Mouse (Mus musculus) embryonic stem cell, embryonic (primary cell): Measurements from ENCODE around the gene Bbs4.

Source experiments
- CTCF ChIA-PET, 4 experiments: fragments of 300-600 bp in 2 of 4; fragments of 350-600 bp in 2 of 4; sonication (Branson Sonifier 250); formaldehyde crosslinking; loops; one replicate each; lab custom pipeline; 2022; ENCODE audit warnings: inconsistent platforms in 2 of 4; lab: Charles Lee
- POLR2A ChIA-PET, 4 experiments: fragments of 300-600 bp in 2 of 4; fragments of 350-600 bp in 2 of 4; sonication (Branson Sonifier 250); formaldehyde crosslinking; loops; one replicate each; lab custom pipeline; 2022; ENCODE audit warnings: antibody characterized with exemption in 4 of 4, inconsistent platforms in 1 of 4; lab: Charles Lee

Bbs4 gene

DNA sequence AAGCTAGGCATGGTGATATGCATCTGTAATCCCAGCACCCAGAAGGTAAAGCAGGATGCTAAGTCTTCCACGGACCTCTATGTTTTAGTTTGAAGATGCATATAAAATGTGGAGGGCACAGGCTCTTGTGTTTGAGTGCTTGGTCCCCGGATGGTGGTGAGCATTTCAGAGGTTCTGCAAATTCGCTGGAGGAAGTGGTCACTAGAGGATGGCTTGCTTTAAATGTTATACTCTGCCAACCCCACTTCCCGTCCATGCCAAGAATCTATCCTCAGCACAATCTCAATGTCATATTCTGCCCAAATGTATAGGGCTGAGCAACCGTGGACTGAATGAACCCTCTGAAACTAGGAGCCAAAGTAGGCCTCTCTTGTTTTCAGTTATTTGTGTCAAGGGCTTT is 72.4 kb downstream of the Bbs4 start:
- ChIA-PET CTCF (interaction anchor here (0.7 to 3.0 kb wide), 18 partner anchors 7 to 702 kb away, joined by 3 to 24 read pairs (median 8); partner anchors contain the start of gene Adpgk (in 3 of the 4)), POLR2A (interaction anchor here in 3 of 4 experiments (0.7 to 15.8 kb wide), 16 partner anchors 8 to 699 kb away, joined by 3 to 378 read pairs (median 5); partner anchors contain the start of genes Adpgk (in 3 of the 3), Nptn (in 1 of the 3) and Pkm (in 1 of the 3))

- POLR2A ChIA-PET, result interaction anchor here in 3 of 4 experiments (2.6 to 15.8 kb wide), 3 partner anchors 12 to 13 kb away, joined by 12 to 378 read pairs (median 145); partner anchors contain the start of gene Adpgk (in 3 of the 3)
- CTCF ChIA-PET, result interaction anchor here in 2 of 4 experiments (1.0 to 1.2 kb wide), 3 partner anchors 12 to 23 kb away, joined by 3 to 4 read pairs (median 3); partner anchors contain the start of gene Adpgk (in 1 of the 2)
These were observed 74.6 kb downstream of the Bbs4 start for GRCm38 (mm10) chr9:59278694-59279093.

- POLR2A ChIA-PET, result interaction anchor here in 3 of 4 experiments (0.6 to 15.8 kb wide), 6 partner anchors 12 to 357 kb away, joined by 3 to 378 read pairs (median 18); partner anchors contain the start of gene Adpgk (in 3 of the 3)
- CTCF ChIA-PET, result interaction anchor here in 3 of 4 experiments (0.6 to 1.4 kb wide), 6 partner anchors 12 to 13 kb away, joined by 3 to 5 read pairs (median 4); partner anchors contain the start of gene Adpgk (in 2 of the 3)
These were observed 75.1 kb downstream of the Bbs4 start for GRCm38 (mm10) chr9:59278199-59278598.

- CTCF ChIA-PET, result interaction anchor here (0.6 to 2.4 kb wide), 12 partner anchors 8 to 1728 kb away, joined by 3 to 11 read pairs (median 3); no protein-coding TSS in a partner anchor
- POLR2A ChIA-PET, result interaction anchor here (0.6 to 15.8 kb wide), 31 partner anchors 9 to 1422 kb away, joined by 3 to 378 read pairs (median 4); partner anchors contain the start of genes Adpgk (in 3 of the 4), Gramd2 (in 1 of the 4), Neo1 (in 1 of the 4) and Pkm (in 1 of the 4)
These were observed 78.4 kb downstream of the Bbs4 start for GRCm38 (mm10) chr9:59274846-59275455.

GRCm38 (mm10) chr9:59273199-59273598 is 80.1 kb downstream of the Bbs4 start:
- CTCF ChIA-PET, result interaction anchor here (0.6 to 2.4 kb wide), 18 partner anchors 9 to 1540 kb away, joined by 3 to 20 read pairs (median 4); partner anchors contain the start of gene Adpgk (in 1 of the 4)

More at GRCm38 (mm10) chr9:59273199-59273598, 80.1 kb downstream of the Bbs4 start:
- POLR2A ChIA-PET, result interaction anchor here in 3 of 4 experiments (0.6 to 15.8 kb wide), 15 partner anchors 8 to 752 kb away, joined by 3 to 378 read pairs (median 5); partner anchors contain the start of genes Adpgk (in 3 of the 3), Hexa (in 1 of the 3), Nptn (in 1 of the 3) and Tmem202 (in 1 of the 3)
